Mouse (Mus musculus) myocyte (in vitro differentiated cells): ENCODE data around the gene Stard7.

Source experiments
- E2F4 ChIP-seq: IDR thresholded peaks from one replicate; pipeline ENCODE4 v1.6.1; 2011; ENCODE audit warnings: mild to moderate bottlenecking, control low read depth, moderate library complexity; ENCODE audit not compliant: insufficient read depth
- MAX ChIP-seq: IDR thresholded peaks from one replicate; pipeline ENCODE4 v1.6.1; 2011; ENCODE audit warnings: low read depth, mild to moderate bottlenecking, control low read depth
- MYOG ChIP-seq, 3 experiments: IDR thresholded peaks; one replicate each; pipeline ENCODE4 v1.6.1; 2011; ENCODE audit warnings: control low read depth in 2 of 3, low read depth in 2 of 3, mild to moderate bottlenecking in 2 of 3; ENCODE audit not compliant: insufficient read length in 2 of 3, control insufficient read depth in 1 of 3, insufficient read depth in 1 of 3
- POLR2A ChIP-seq: IDR thresholded peaks from one replicate; pipeline ENCODE4 v1.6.1; 2011; ENCODE audit warnings: low read depth, mild to moderate bottlenecking, control low read depth, moderate library complexity; ENCODE audit not compliant: insufficient read length
- POLR2AphosphoS2 ChIP-seq: IDR thresholded peaks from one replicate; pipeline ENCODE4 v1.6.1; 2011; ENCODE audit warnings: low read depth, control low read depth; ENCODE audit not compliant: insufficient read length
- REST ChIP-seq: IDR thresholded peaks from one replicate; pipeline ENCODE4 v1.6.1; 2011; ENCODE audit warnings: mild to moderate bottlenecking, control low read depth, moderate library complexity; ENCODE audit not compliant: insufficient read depth, insufficient read length
- TCF12 ChIP-seq: IDR thresholded peaks from one replicate; pipeline ENCODE4 v1.6.1; 2011; ENCODE audit warnings: mild to moderate bottlenecking, control low read depth; ENCODE audit not compliant: poor library complexity, insufficient read depth, severe bottlenecking
- TCF3 ChIP-seq: IDR thresholded peaks from one replicate; pipeline ENCODE4 v1.6.1; 2011; ENCODE audit warnings: low read depth, control low read depth; ENCODE audit not compliant: insufficient read length
- USF1 ChIP-seq: IDR thresholded peaks from one replicate; pipeline ENCODE4 v1.6.1; 2011; ENCODE audit warnings: low read depth, mild to moderate bottlenecking, control low read depth, moderate library complexity

DNA sequence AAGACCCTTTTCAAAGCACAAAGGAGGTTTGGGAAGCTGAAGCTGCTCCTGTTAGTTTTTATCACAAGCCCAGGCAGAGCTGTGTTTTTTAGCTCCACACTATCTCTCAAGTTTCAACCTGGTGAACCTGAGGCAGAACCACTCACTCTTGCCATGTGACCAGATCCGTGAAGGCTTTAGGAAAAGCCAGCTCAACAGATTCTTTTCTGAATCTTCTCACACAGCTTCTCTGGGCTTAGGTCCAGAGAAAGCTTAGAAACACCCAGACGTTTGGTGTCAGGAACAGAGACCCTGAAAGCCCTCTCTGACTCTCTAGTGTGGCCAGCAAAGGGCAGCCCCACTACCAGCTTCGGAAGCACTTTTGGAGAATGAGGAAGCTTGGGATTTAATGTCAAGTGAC, 18.6 kb upstream of the Stard7 start:
- no peak for TF ChIP-seq USF1
- no peak for TF ChIP-seq POLR2AphosphoS2
- TF ChIP-seq POLR2A: no peak
- no peak for TF ChIP-seq MYOG (IDR thresholded peaks at IDR 0.05; ENCODE audit: control insufficient read depth in 1 of 3, insufficient read depth in 1 of 3, insufficient read length in 2 of 3, low read depth in 2 of 3)
- TF ChIP-seq REST: no peak
- no peak for TF ChIP-seq TCF3
- TF ChIP-seq MAX: no peak
- TF ChIP-seq TCF12: no peak
- TF ChIP-seq E2F4: no peak
